Mouse (Mus musculus) megakaryocyte, embryonic 14.5 days (primary cell): ENCODE measurements around the gene Nme4. TPM values are rescaled to one million over a fixed set of nuclear protein-coding genes. Genes with fewer than 3 reads are reported as not detected.

Experiments
- H3K27me3 ChIP-seq: replicated peaks from 2 replicates; pipeline ENCODE3; 2012; ENCODE audit warnings: inconsistent platforms
- H3K36me3 ChIP-seq: replicated peaks from 2 replicates; pipeline ENCODE3; 2012; ENCODE audit warnings: low read length, inconsistent platforms, mixed read lengths
- H3K4me1 ChIP-seq: 2 replicates; pipeline ENCODE4 v1.6.1; 2012; ENCODE audit warnings: inconsistent platforms
- H3K4me3 ChIP-seq: replicated peaks from 2 replicates; pipeline ENCODE3; 2012; ENCODE audit warnings: moderate library complexity, mild to moderate bottlenecking, inconsistent platforms
- H3K9me3 ChIP-seq: 2 replicates; pipeline ENCODE4 v1.6.1; 2012; ENCODE audit warnings: inconsistent platforms
- FLI1 ChIP-seq: IDR thresholded peaks from 2 replicates; pipeline ENCODE4 v1.6.1; 2012; ENCODE audit warnings: low read length, inconsistent platforms, mixed read lengths
- GATA1 ChIP-seq: IDR thresholded peaks from 3 replicates; pipeline ENCODE4 v1.6.1; 2012; ENCODE audit warnings: mixed read lengths, low read length, inconsistent platforms, borderline replicate concordance
- polyA plus RNA-seq: library from polyadenylated mRNA; stranded (reverse); fragments of >175 nt; gene quantifications from 2 replicates; pipeline ENCODE4 v1.2.3, GENCODE M21; 2012; ENCODE audit warnings: low replicate concordance; ENCODE audit not compliant: insufficient read depth

Gene Nme4
- polyA plus RNA-seq, 1 experiment: 28.9 TPM

DNA sequence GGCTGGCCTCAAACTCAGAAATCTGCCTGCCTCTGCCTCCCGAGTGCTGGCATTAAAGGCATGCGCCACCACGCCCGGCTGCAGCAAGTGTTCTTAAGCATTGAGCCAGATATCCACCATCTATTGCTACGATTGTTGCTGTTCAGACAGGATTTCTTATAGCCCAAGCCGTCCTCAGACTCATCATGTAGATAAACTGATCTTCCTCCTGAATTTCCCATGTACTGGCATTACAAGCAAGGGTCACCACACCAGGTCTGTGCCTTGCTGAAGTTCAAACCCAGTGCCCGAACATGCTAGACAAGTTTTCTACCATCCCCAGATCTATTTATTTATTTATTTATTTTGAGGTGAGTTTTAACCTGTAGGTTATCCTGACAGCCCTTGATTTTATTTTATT lies 3.1 kb upstream of the Nme4 start:
- Histone ChIP-seq H3K4me3 (no peak overlapping the region), H3K36me3 (no peaks in the 10 kb centered on the region), H3K9me3 (no peaks in the 10 kb centered on the region), H3K27me3 (peaks cover 23% of the 10 kb centered on the region), H3K4me1 (peaks cover 52% of the 10 kb centered on the region)
- no peak for TF ChIP-seq GATA1
- TF ChIP-seq FLI1: no peak

DNA sequence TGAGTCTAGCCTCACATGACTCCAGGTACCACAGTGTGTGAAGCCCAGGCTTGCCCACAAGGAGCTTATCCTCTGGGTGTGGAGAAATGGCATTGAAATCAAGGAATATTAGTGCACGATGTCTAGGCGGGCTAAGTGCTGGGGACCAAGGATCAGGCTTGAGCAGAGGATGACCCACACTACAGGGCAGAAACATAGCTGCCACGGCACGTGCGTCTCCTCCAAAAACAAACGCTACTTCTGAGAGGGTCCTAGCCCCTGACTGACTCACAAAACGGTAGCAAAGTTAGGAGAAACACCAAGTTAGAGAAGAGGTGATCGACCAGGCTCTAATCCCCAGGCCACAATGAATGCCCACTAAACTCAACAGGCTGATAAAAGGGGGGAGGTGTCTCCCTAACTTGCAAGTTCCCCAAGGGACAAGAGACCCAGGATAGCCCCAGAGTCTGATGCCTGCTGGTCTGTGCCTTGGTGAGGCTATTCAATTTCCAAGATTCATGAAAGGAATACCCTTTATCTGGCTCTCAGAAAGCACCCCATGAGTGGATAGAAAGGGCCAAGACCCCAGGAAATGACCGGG lies 781 bp downstream of the Nme4 start:
- TF ChIP-seq FLI1: no peak
- TF ChIP-seq GATA1: no peak
- H3K36me3 ChIP-seq: peaks cover 4% of the 10 kb centered on the region

DNA sequence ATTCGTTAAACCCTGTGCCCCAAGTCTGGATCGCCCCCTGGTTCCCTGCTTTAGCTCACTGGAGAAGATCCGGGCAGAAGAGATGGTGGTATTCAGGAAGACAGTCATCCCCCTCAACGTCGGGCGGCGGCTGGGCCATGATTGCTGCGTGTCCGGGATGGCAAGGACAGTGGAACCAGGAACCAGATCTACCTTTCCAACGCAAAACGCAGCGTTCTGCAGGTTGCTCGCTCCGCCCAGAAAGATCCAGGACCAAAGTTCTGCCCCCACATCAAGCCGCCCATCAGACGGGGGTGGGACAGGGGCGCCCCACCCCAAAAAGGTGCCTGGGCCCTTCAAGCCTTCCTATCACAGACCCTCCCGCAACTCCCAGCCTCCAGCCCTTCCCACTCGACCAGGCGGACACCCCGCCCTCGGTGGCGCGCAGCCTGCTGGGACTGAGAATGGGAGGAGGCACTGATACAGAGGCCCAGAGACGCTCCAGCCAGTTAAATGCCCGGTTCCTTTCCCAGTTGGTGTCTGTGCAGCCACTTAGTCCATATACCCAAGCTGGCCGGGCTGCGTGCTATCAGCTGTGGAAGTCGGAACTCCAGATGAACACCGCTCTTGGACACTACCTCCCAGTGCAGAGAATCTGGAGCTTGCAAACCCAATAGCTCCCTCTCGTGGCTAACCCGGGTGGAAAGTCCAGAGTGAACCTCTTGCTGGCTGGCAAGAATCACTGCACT lies 5.3 kb downstream of the Nme4 start, which contains the start of gene Decr2:
Gene Decr2, minus strand, starts transcription at position 433 of the 728 bp plus-strand sequence.
- Histone ChIP-seq H3K9me3 (peaks cover 4% of the 10 kb centered on the region), H3K36me3 (peaks cover 4% of the 10 kb centered on the region), H3K4me1 (peaks cover 25% of the 10 kb centered on the region), H3K4me3 (peak within 1 kb of the TSS; percentile 94), H3K27me3 (peaks cover 39% of the 10 kb centered on the region)
- no peak for TF ChIP-seq GATA1
- TF ChIP-seq FLI1: no peak

More for the DNA sequence above, 781 bp downstream of the Nme4 start:
- Histone ChIP-seq H3K4me1 (peaks cover 33% of the 10 kb centered on the region), H3K9me3 (peaks cover 4% of the 10 kb centered on the region), H3K4me3 (peak overlapping the region; percentile 91), H3K27me3 (peaks cover 30% of the 10 kb centered on the region)

GRCm38 (mm10) chr17:26087059-26087564 lies 8.3 kb downstream of the Nme4 start:
- Histone ChIP-seq H3K4me3 (no peak overlapping the region), H3K27me3 (peaks cover 33% of the 10 kb centered on the region), H3K4me1 (peaks cover 10% of the 10 kb centered on the region), H3K36me3 (peaks cover 2% of the 10 kb centered on the region), H3K9me3 (peaks cover 2% of the 10 kb centered on the region)
- TF ChIP-seq GATA1: no peak
- no peak for TF ChIP-seq FLI1

- no peaks in the 10 kb centered on the region for H3K36me3 ChIP-seq
- H3K4me1 ChIP-seq: no peaks in the 10 kb centered on the region
- peaks cover 37% of the 10 kb centered on the region for H3K27me3 ChIP-seq
- H3K4me3 ChIP-seq: no peak overlapping the region
- no peaks in the 10 kb centered on the region for H3K9me3 ChIP-seq
- TF ChIP-seq GATA1 (no peak), FLI1 (no peak)
These were observed 14.5 kb downstream of the Nme4 start for GRCm38 (mm10) chr17:26080867-26081266.

GRCm38 (mm10) chr17:26078851-26079250 lies 16.6 kb downstream of the Nme4 start:
- Histone ChIP-seq H3K27me3 (peaks cover 36% of the 10 kb centered on the region), H3K36me3 (no peaks in the 10 kb centered on the region), H3K4me3 (no peak overlapping the region), H3K9me3 (no peaks in the 10 kb centered on the region), H3K4me1 (no peaks in the 10 kb centered on the region)
- TF ChIP-seq FLI1: no peak
- TF ChIP-seq GATA1: no peak

GRCm38 (mm10) chr17:26075246-26075645 lies 20.2 kb downstream of the Nme4 start:
- Histone ChIP-seq H3K9me3 (no peaks in the 10 kb centered on the region), H3K4me1 (peaks cover under 1% of the 10 kb centered on the region), H3K4me3 (no peak overlapping the region), H3K27me3 (peaks cover 46% of the 10 kb centered on the region), H3K36me3 (no peaks in the 10 kb centered on the region)
- TF ChIP-seq FLI1: no peak
- TF ChIP-seq GATA1: no peak

- TF ChIP-seq FLI1 (no peak), GATA1 (no peak)
- H3K4me3 ChIP-seq: peak overlapping the region; percentile 90
- peaks cover 37% of the 10 kb centered on the region for H3K4me1 ChIP-seq
- H3K9me3 ChIP-seq: peaks cover 18% of the 10 kb centered on the region
- peaks cover 4% of the 10 kb centered on the region for H3K36me3 ChIP-seq
- peaks cover 62% of the 10 kb centered on the region for H3K27me3 ChIP-seq
These were observed 25.3 kb downstream of the Nme4 start for GRCm38 (mm10) chr17:26070136-26070535.

DNA sequence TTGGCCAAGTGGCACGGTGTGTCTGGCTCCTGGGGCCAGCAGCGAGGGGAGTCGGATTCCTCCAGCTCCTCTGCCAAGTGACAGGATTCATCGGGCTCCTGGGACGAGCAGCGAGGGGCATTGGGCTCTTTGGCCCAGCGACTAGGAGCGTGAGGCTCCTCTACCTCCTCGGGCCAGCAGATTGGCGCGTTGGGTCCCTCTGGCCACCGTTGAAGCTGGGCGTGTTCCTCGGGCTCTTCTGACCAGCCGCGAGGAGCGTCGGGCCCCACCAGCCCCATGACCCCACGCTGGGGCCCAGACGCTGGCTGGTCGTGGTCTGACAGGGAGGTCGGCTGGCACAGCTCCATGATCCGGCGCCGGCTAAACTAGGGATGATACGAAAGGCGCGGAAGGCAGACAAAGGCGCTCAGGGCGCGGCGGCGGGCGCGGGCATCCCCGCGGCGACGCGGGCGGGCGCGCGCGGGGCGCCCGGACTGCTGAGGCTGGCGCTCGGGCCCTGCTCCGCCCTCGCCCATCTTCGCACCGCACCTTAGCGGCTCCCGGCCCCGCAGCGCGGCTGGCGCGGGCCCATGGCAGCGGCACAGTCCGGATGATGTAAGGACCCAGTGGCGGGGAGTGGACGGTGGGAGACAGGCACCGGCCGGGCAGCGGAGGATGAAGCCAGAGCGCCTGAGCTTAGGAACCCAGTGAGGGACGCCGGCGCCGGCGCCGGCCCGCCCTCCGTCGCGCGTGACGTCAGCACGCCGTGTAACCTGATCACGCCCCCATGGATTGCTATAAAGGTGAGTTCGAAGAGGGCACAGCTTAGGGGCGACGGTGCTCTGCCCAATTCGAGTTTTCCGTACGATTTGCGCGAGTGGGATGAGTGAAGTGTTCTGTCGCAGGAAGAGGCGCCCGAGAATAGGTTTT lies 26.3 kb downstream of the Nme4 start, which contains the start of gene Rab11fip3:
Gene Rab11fip3, minus strand, starts transcription at position 725 of the 909 bp plus-strand sequence.
- H3K4me3 ChIP-seq: peak within 1 kb of the TSS; percentile 90
- peaks cover 18% of the 10 kb centered on the region for H3K9me3 ChIP-seq
- H3K36me3 ChIP-seq: peaks cover 4% of the 10 kb centered on the region
- TF ChIP-seq GATA1: no peak
- no peak for TF ChIP-seq FLI1
- peaks cover 41% of the 10 kb centered on the region for H3K4me1 ChIP-seq
- peaks cover 65% of the 10 kb centered on the region for H3K27me3 ChIP-seq
